Mouse (Mus musculus) kidney, postnatal 0 days (tissue): ENCODE results near the gene Doxl2. TPM values are rescaled to one million over a fixed set of nuclear protein-coding genes. Genes with fewer than 3 reads are reported as not detected.

Experiments
- ATAC-seq: fragments of 200-750 bp; cut with Nextera tagmentation; replicated peaks from 2 replicates; pipeline ENCODE4 v1.8.0; 2017; ENCODE audit warnings: low read depth, moderate number of reproducible peaks, moderate TSS enrichment, moderate library complexity; ENCODE audit not compliant: low FRiP score
- DNase-seq: peaks from one replicate; pipeline ENCODE4 v3.0.0-alpha.2; 2016; ENCODE audit warnings: low spot score
- H3K27ac ChIP-seq: fragments of 300-500 bp; sonication (generic); 2 replicates; pipeline ENCODE4 v1.5.1; 2014; ENCODE audit warnings: mild to moderate bottlenecking
- H3K27me3 ChIP-seq: fragments of 300-500 bp; sonication (generic); 2 replicates; pipeline ENCODE4 v1.6.1; 2014; ENCODE audit warnings: low read length, mixed read lengths; ENCODE audit not compliant: insufficient read depth
- H3K36me3 ChIP-seq: fragments of 300-500 bp; sonication (generic); 2 replicates; pipeline ENCODE4 v1.6.1; 2014; ENCODE audit warnings: low read length, mixed read lengths; ENCODE audit not compliant: insufficient read depth
- H3K4me1 ChIP-seq: fragments of 300-500 bp; sonication (generic); replicated peaks from 2 replicates; pipeline ENCODE4 v1.6.1; 2014; ENCODE audit warnings: antibody characterized with exemption, low read length, mixed read lengths; ENCODE audit not compliant: insufficient read depth
- H3K4me2 ChIP-seq: fragments of 300-500 bp; sonication (generic); 2 replicates; pipeline ENCODE4 v1.6.1; 2014; ENCODE audit warnings: mild to moderate bottlenecking, low read length, moderate library complexity, mixed read lengths
- H3K4me3 ChIP-seq: fragments of 300-500 bp; sonication (generic); replicated peaks from 2 replicates; pipeline ENCODE4 v1.5.1; 2014; ENCODE audit warnings: low read depth, low read length
- H3K9ac ChIP-seq: fragments of 300-500 bp; sonication (generic); 2 replicates; pipeline ENCODE4 v1.6.1; 2014; ENCODE audit warnings: low read depth, low read length
- H3K9me3 ChIP-seq: fragments of 300-500 bp; sonication (generic); replicated peaks from 2 replicates; pipeline ENCODE4 v1.6.1; 2016; ENCODE audit warnings: low read length, inconsistent platforms, mixed read lengths
- CTCF ChIP-seq: IDR thresholded peaks from 2 replicates; pipeline ENCODE4 v1.5.1; 2016; ENCODE audit warnings: antibody characterized with exemption, low read depth, mild to moderate bottlenecking, moderate library complexity
- WGBS: fragments of 180-500 bp; shearing (Covaris S2); extraction: QIAGEN DNeasy Blood & Tissue Kit; methylation state at CpG from one replicate; pipeline ENCODE4 v1.1.7; 2014; 5-methylcytosine and 5-hydroxymethylcytosine counted together
- polyA plus RNA-seq: library from polyadenylated mRNA; unstranded; fragments of >200 nt; fragmentation: Nextera tagmentation; extraction: Ambion mirVana; gene quantifications from 2 replicates; pipeline ENCODE4 v1.2.1, GENCODE M21; 2015

The Doxl2 gene
- polyA plus RNA-seq, 1 experiment from 2014 or later: not detected

DNA sequence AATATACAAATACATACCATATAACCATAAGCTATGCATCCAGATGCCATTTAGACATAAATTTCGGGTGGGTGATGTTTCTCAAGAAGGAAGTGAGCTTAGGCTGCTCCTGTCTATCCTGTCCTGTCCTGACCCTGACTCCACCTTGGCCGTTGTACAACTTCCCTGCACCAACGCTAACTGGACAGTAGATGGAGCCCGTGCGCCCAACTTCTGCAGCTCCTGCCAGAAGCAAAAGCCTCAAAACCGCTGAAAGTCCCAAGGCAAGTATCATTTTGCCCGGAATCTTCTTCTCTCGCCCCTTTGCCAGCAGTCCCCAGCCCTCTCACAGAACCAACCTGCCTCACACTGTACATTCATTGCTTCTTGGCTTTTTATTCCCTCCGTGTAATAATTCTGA, 33.2 kb downstream of the Doxl2 start:
- Histone ChIP-seq H3K36me3 (no peaks in the 10 kb centered on the region), H3K27ac (no peak overlapping the region), H3K9me3 (no peaks in the 10 kb centered on the region), H3K9ac (0 out of 2 replicates have a peak overlapping the region, but pooled peaks have one; percentile 9), H3K4me1 (0 out of 2 replicates have a peak, but pooled peaks cover 3% of the 10 kb centered on the region), H3K4me2 (peak overlapping the region; percentile 64), H3K27me3 (no peaks in the 10 kb centered on the region), H3K4me3 (peak overlapping the region; percentile 23)
- DNase-seq: peak; percentile 90
- TF ChIP-seq CTCF: peak; percentile 87
- no peak for ATAC-seq
- WGBS: under 1% methylated on average over 9 of the region's 9 CpGs

DNA sequence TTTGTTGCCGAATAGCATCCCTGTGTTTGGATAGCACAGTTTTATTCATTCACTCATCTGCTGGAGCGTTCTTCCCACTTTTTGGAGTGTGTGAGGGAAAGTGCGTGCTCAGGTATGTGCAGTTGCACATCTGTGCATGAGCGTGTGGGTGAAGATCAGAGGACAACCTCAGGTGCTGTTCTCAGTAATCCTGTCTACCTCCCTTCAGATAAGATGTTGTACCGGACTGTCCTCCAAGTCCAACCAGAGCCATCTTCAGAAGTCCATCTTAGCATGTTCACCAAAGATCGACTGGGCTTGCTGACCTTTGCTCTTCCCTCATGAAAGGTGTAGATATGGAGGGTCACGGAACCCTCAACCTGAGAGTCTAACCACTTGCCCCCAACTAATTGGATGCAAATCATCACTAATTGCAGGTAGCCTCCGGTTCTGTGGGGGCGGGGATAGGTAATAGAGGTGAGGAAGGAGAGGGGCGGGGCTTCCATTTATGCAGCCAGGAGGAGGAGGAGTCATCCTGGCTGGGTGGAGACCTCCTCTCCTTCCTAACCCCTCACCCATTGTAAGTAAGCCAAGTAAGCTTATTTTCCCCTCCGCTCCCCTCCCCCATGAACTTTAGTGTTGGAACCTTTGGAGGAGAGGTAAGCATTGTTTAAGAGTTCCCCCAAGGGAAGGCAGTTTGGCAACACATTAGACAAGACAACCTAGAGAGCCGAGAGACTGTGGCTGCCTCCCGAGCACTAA, 33.8 kb downstream of the Doxl2 start:
- Histone ChIP-seq H3K27me3 (no peaks in the 10 kb centered on the region), H3K4me1 (0 out of 2 replicates have a peak, but pooled peaks cover 3% of the 10 kb centered on the region), H3K9ac (0 out of 2 replicates have a peak overlapping the region, but pooled peaks have one; percentile 9), H3K36me3 (no peaks in the 10 kb centered on the region), H3K4me3 (peak overlapping the region; percentile 23), H3K27ac (no peak overlapping the region), H3K4me2 (peak overlapping the region; percentile 64), H3K9me3 (no peaks in the 10 kb centered on the region)
- ATAC-seq: no peak
- no peak for TF ChIP-seq CTCF
- DNase-seq: no peak
- WGBS: 13% methylated on average over 13 of the region's 13 CpGs

DNA sequence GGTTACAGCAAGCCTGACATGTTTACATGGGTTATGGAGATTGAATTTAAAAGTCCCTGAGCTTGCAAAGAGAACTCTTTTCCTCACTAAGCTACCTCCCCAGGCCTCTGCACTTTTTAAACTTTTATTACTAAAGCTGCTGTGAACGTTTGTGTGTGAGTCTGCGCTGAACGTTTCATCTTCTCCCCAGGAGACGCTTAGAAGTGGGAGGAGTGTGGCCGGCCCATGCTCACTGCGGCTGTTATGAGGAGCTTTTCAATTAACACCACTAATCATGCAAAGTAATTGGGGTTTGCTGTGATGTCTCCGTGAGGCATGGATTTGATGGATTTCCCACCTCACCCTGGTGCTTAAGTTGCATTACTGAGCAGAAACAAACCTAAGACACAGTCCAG, 34.4 kb downstream of the Doxl2 start:
- H3K9ac ChIP-seq: no peak overlapping the region
- WGBS: 11% methylated on average over 7 of the region's 7 CpGs
- no peak for ATAC-seq
- DNase-seq: no peak
- no peak for TF ChIP-seq CTCF
- H3K9me3 ChIP-seq: no peaks in the 10 kb centered on the region
- no peak overlapping the region for H3K27ac ChIP-seq
- peak overlapping the region; percentile 64 for H3K4me2 ChIP-seq
- H3K36me3 ChIP-seq: no peaks in the 10 kb centered on the region
- H3K4me1 ChIP-seq: 0 out of 2 replicates have a peak, but pooled peaks cover 3% of the 10 kb centered on the region
- no peak overlapping the region for H3K4me3 ChIP-seq
- H3K27me3 ChIP-seq: no peaks in the 10 kb centered on the region

DNA sequence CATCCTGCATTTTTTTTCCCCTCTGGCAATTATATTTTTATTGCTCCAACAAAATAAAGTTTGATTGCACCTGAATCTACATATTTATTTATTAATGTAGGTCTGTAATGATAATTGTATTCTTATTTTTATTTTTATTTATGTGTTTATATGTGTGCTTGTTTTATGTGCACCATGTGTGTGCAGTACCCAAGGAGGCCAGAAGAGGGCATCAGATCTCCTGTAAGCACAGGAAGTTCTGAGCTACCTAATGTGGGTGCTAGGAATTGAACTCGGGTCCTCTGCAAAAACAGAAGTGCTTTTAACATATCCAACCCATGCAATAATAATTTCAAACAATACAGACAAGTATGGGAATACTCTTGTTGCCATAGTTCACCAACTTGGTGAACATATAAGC, 34.9 kb downstream of the Doxl2 start:
- TF ChIP-seq CTCF: peak; percentile 40
- Histone ChIP-seq H3K4me1 (0 out of 2 replicates have a peak, but pooled peaks cover 3% of the 10 kb centered on the region), H3K27me3 (no peaks in the 10 kb centered on the region), H3K27ac (no peak overlapping the region), H3K36me3 (no peaks in the 10 kb centered on the region), H3K4me3 (no peak overlapping the region), H3K9ac (no peak overlapping the region), H3K9me3 (no peaks in the 10 kb centered on the region), H3K4me2 (no peak overlapping the region)
- DNase-seq (no peak), ATAC-seq (no peak)
- WGBS: 90% methylated on average over 1 of the region's 1 CpGs

DNA sequence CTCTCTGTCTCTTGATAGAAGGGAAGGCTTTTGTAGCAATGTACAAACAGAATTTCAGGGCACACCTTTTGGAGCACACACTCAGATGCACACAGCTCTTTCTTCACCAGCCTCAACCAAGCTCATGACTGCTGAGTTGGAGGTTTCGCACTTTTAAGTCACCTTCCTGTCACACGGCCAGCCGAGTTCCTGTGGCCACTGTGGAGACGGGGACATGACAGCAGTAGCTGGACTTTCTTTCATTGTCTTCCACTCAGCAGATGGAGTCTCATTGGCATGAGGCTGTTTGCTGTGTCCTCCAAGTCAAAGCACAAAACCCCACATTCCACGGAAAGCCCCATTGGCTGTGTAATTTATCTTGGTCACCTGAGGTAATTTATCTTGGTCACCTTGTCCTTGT, 36.4 kb downstream of the Doxl2 start:
- Histone ChIP-seq H3K4me3 (no peak overlapping the region), H3K9ac (no peak overlapping the region), H3K4me2 (no peak overlapping the region), H3K27ac (no peak overlapping the region), H3K36me3 (no peaks in the 10 kb centered on the region), H3K4me1 (0 out of 2 replicates have a peak, but pooled peaks cover 3% of the 10 kb centered on the region), H3K9me3 (no peaks in the 10 kb centered on the region), H3K27me3 (no peaks in the 10 kb centered on the region)
- WGBS: 67% methylated on average over 5 of the region's 5 CpGs
- ATAC-seq (no peak), DNase-seq (no peak)
- TF ChIP-seq CTCF: no peak

DNA sequence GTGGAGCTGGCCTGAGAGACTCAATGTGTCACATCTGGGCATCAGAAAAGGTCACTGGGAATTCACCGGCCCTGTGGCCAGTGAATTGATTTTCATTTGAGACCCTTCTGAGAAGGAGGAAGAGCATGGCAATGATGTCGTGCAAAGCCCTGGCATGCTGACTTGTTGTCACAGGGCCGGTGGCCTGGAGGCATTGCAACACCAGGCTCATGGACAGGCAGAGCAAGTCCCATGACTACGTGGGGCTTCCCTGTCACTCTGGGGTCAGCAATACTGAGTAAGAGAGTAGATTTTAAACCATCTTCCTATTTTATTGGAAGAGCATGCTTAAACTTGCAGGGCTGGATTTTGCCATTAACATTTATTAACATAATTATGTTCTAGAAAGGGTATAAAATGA, 38.3 kb downstream of the Doxl2 start:
- H3K27me3 ChIP-seq: no peaks in the 10 kb centered on the region
- no peaks in the 10 kb centered on the region for H3K36me3 ChIP-seq
- WGBS: 85% methylated on average over 4 of the region's 4 CpGs
- no peaks in the 10 kb centered on the region for H3K9me3 ChIP-seq
- no peak overlapping the region for H3K4me3 ChIP-seq
- no peak for DNase-seq
- no peak for TF ChIP-seq CTCF
- no peak overlapping the region for H3K4me2 ChIP-seq
- 0 out of 2 replicates have a peak, but pooled peaks cover 3% of the 10 kb centered on the region for H3K4me1 ChIP-seq
- ATAC-seq: no peak
- no peak overlapping the region for H3K9ac ChIP-seq
- no peak overlapping the region for H3K27ac ChIP-seq

DNA sequence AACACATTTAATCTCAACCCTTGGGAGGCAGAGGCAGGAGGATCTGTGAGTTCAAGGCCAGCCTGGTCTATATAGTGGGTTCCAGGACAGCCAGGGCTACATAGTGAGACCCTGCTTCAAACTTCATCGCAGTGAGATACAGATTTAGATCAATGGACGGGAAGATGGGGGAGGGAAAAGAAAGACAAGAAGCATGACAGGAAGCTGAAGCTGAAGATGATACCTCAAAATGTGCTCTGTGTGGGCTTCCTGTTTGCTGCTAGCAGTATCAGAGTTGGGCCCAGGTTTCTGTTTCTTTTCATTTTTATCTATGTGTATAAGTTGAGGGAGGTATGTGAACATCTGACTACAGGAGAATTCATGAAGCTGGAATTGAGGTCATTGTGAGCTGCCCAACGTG, 38.7 kb downstream of the Doxl2 start:
- ATAC-seq (no peak), DNase-seq (no peak)
- H3K4me1 ChIP-seq: no peaks in the 10 kb centered on the region
- no peak for TF ChIP-seq CTCF
- H3K27ac ChIP-seq: no peak overlapping the region
- H3K9ac ChIP-seq: no peak overlapping the region
- 86% methylated on average over 3 of the region's 3 CpGs for WGBS
- H3K27me3 ChIP-seq: no peaks in the 10 kb centered on the region
- H3K36me3 ChIP-seq: no peaks in the 10 kb centered on the region
- no peaks in the 10 kb centered on the region for H3K9me3 ChIP-seq
- H3K4me3 ChIP-seq: no peak overlapping the region
- H3K4me2 ChIP-seq: no peak overlapping the region
